In the genomic region with DNA sequence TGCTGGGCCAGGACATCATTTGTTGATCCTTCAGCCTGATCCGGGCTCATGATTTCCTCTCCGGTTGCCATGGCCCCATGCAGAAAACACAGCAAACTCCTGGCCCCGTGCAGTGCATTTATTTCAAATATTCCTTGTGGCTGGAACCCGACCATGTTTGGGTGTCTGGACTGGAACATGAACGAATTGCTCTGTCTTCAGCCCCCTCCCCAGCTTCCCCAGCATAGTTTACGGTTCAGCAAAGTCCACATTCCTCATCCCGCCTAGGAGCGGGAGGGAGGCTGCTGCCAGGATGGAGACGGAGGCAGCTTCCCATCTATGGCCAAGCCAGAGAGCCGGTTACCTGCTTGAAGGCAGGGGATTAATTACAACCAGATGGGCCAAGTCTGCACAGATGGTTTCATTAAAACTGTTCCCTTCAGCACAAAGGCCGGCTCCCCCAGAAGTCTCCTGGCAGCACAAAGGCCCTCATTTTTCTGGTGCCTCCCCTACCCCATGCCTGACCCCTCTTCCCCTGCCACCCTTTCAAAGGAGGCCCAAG, we compare ENCODE assay signal across 7 mouse cellular contexts.
DNase-seq lines count a peak whose midpoint lies in the region; ATAC-seq and TF ChIP-seq lines count a peak whose summit lies in the region.

No protein-coding gene starts in this region.

- peaks cover 84% of the 10 kb centered on the region for H3K4me1 ChIP-seq in limb, embryonic 10.5 days
- peaks cover 27% of the 10 kb centered on the region for H3K4me1 ChIP-seq in small intestine, adult 2 months (ENCODE audit: control insufficient read depth, insufficient read depth, insufficient read length, low read length)
- H3K4me1 ChIP-seq in liver, embryonic 11.5 days (replicated peaks; ENCODE audit: control insufficient read depth, insufficient read depth, low read length), result no peaks in the 10 kb centered on the region; the same call in 1 of the 2 replicates

- H3K27ac ChIP-seq in limb, embryonic 10.5 days, result peak overlapping the region; percentile 95
- peak overlapping the region; percentile 62 for H3K27ac ChIP-seq in small intestine, adult 2 months (ENCODE audit: insufficient read depth, low read depth, low read length)
- H3K27ac ChIP-seq in liver, embryonic 11.5 days (ENCODE audit: low read depth, low read length), result no peak overlapping the region

- ATAC-seq in cerebellum, adult (ENCODE audit: insufficient number of reproducible peaks, low FRiP score, low TSS enrichment), result peak; percentile 58; the same call in 1 of the 2 replicates
- no peak for ATAC-seq in liver, embryonic 11.5 days (replicated peaks; ENCODE audit: low FRiP score)

- intact Hi-C loops in gastrocnemius, postnatal 14 days (cut with DNase I; ENCODE audit: low total_unique reads), result no loop called here

- no peaks in the 10 kb centered on the region for H3K27me3 ChIP-seq in limb, embryonic 10.5 days (ENCODE audit: low read depth, poor library complexity, severe bottlenecking)
- H3K27me3 ChIP-seq in small intestine, adult 2 months (ENCODE audit: control insufficient read depth, insufficient read depth, low read length), result no peaks in the 10 kb centered on the region
- peaks cover 5% of the 10 kb centered on the region; the same call in 1 of the 2 replicates for H3K27me3 ChIP-seq in liver, embryonic 11.5 days (replicated peaks; ENCODE audit: control insufficient read depth, insufficient read depth, low read length)

- WGBS in limb, embryonic 10.5 days, result 12% methylated on average over 11 of the region's 11 CpGs
- WGBS in small intestine, adult 2 months, result 78% methylated on average over 11 of the region's 11 CpGs
- WGBS in liver, embryonic 11.5 days, result 45% methylated on average over 11 of the region's 11 CpGs

- peaks cover 20% of the 10 kb centered on the region for H3K36me3 ChIP-seq in limb, embryonic 10.5 days
- peaks cover 15% of the 10 kb centered on the region for H3K36me3 ChIP-seq in small intestine, adult 2 months (ENCODE audit: control insufficient read depth, insufficient read depth, low read length)
- no peaks in the 10 kb centered on the region for H3K36me3 ChIP-seq in liver, embryonic 11.5 days (ENCODE audit: control insufficient read depth, insufficient read depth, low read length)

- no peak for TF ChIP-seq CTCF in small intestine, adult 2 months (IDR thresholded peaks at IDR 0.05; ENCODE audit: extremely low read depth, insufficient read length, insufficient replicate concordance, low read depth, low read length)

- no peak overlapping the region for H3K4me2 ChIP-seq in liver, embryonic 11.5 days

- no peaks in the 10 kb centered on the region for H3K9me3 ChIP-seq in limb, embryonic 10.5 days (replicated peaks)
- H3K9me3 ChIP-seq in liver, embryonic 11.5 days (ENCODE audit: control insufficient read depth, low read length), result no peaks in the 10 kb centered on the region

- H3K4me3 ChIP-seq in limb, embryonic 10.5 days, result peak overlapping the region; percentile 19; the same call in 1 of the 2 replicates
- H3K4me3 ChIP-seq in small intestine, adult 2 months (ENCODE audit: low read depth, low read length), result no peak overlapping the region
- H3K4me3 ChIP-seq in liver, embryonic 11.5 days (ENCODE audit: low read depth, low read length), result no peak overlapping the region

- TF ChIP-seq POLR2A in small intestine, adult 2 months (IDR thresholded peaks at IDR 0.05; ENCODE audit: low read depth, low read length), result no peak

- peak; percentile 50 to 60 for DNase-seq in cerebellum, postnatal 25 days
- peak; percentile 56 for DNase-seq in gastrocnemius, postnatal 14 days
- DNase-seq in limb, embryonic 10.5 days (ENCODE audit: low spot score), result peak; percentile 94
- DNase-seq in liver, embryonic 11.5 days (ENCODE audit: low spot score), result no peak
- no peak for DNase-seq in frontal cortex, postnatal 36 days (ENCODE audit: low spot score in 2 of 2)

- no peak overlapping the region for H3K9ac ChIP-seq in liver, embryonic 11.5 days (ENCODE audit: low read depth, low read length)

Comparison
In these comparisons a context has a peak if more than half of its experiments do, and no peak if none do; other contexts are left out.
1. DNase-seq: peak in cerebellum, postnatal 25 days (2 of 2), gastrocnemius, postnatal 14 days (single experiment) and limb, embryonic 10.5 days (single experiment); none in liver, embryonic 11.5 days (single experiment) and frontal cortex, postnatal 36 days (0 of 2).